Mouse (Mus musculus) spleen, adult 18-20 months (tissue): ENCODE data around the gene Tlcd1.
A peak's percentile ranks its signal among the peaks of the same experiment; 100 is the strongest.

Source experiments
- DNase-seq, 2 experiments: peaks; one replicate each; pipeline ENCODE4 v3.0.0; 2022; ENCODE audit warnings: mixed read lengths in 2 of 2

Tlcd1 gene

DNA sequence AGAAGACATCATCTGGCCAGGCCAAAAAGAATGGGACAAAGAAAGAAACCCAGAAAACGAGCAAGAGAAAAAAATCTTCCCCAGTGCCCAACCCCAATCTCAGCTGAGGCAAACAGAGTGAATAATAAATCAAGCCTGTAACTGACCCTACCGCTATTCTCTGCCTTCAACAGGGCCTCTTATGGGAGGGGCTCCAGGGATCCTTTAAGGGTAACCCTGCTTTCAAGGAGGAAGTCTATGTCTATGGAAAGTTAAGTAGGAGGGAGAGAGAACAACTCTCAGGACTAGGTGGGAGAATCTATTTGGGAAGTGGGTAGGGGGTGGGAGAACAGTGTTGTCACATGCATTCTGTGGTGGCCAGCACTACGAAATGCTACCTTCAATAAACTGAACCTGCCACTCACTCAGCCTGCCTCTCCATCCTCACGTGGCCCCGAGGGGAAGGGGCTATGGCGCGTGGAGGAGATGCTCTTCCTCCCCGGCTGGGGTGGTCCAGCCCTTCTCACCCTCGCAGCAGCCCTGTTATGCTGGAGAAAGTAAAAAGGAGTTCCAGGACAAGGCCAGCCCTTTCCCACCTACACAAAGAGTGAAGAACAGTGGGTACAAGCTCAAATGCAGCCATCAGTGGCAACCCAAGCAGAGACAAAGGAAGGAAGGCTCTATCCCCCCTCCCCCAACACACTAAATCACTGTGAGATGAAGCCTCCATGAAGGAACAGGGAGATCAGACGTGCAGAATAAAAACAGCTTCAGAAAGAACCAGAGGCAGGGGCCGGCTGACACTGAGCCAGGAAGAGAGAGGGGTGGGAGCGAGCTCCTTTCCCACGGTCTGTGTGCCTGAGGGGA is 29.1 kb downstream of the Tlcd1 start:
- DNase-seq = no peak

DNA sequence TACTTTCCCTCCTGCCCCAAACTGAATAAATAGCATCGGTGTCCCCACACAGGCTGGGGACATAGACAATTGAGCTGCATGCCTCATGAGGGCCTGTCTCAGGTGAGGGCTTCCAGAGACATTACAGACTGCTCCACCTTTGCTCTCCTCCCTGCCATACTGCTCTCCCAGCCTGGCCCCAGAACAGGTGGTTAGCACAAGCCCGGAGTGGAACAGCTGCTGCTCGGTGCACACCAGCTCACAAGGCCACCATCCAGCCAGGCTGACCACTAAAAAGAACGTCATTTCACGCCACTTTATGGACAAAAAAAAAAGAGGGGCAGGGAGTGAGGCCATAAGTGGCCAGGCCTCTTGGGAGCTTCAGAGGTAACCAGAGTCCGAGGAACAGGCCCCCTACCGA is 30.7 kb downstream of the Tlcd1 start:
- no peak for DNase-seq

DNA sequence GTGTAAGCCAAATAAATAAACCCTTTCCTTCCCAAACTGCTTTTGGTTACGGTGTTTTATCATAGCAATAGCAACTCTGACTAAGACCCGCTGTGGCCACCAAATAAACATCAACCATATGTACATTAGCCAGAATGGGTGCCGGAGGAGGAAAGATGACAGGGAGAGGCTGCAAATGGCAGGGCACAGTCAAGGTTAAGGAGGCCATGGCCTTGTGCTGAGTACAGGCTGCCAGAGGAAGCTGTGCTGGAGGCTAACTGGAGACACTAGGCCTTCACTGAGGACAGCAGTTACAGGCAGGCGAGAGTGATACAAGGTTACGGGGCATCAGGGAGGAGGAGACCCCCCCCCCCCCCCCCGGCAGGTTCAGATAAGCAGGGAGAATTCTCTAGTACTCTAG is 33.4 kb downstream of the Tlcd1 start:
- no peak for DNase-seq

DNA sequence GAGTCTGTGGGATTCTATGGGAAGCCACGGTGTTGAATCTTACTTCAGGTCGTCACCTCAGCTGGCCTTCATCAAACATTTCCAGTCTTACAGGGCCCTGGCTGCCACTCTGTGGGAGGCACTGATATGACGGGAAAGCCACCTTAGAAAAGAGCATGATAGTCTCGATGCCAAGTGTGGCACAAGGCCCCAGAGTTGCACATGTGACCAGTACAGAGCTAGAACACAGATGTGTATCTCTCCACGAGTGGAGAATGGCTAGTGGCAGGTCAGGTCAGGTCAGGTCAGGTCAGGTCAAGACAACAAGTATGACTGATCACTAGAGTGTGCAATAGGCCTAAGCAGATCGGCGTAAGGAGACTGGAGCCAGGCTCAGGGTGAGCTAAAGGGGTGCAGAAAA is 34.1 kb downstream of the Tlcd1 start:
- no peak for DNase-seq

DNA sequence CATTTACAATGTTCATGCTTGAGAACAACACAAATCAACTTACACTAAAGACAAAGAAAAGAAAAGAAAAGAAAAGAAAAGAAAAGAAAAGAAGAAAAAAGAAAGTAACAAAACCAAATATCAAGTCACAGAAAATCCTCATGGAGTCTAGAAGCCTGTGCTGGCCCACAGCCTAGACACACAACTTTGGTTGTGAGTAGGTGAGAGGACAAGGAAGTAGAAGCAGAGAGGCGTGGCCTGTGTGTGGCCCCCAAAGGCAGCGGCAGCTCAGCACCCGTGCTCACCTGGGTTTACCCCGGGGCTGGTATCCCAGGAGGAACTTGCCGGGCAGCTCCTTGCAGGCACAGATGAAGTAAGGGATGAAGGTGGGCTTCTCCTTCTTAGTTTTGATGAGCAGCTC is 35.0 kb downstream of the Tlcd1 start:
- no peak for DNase-seq

DNA sequence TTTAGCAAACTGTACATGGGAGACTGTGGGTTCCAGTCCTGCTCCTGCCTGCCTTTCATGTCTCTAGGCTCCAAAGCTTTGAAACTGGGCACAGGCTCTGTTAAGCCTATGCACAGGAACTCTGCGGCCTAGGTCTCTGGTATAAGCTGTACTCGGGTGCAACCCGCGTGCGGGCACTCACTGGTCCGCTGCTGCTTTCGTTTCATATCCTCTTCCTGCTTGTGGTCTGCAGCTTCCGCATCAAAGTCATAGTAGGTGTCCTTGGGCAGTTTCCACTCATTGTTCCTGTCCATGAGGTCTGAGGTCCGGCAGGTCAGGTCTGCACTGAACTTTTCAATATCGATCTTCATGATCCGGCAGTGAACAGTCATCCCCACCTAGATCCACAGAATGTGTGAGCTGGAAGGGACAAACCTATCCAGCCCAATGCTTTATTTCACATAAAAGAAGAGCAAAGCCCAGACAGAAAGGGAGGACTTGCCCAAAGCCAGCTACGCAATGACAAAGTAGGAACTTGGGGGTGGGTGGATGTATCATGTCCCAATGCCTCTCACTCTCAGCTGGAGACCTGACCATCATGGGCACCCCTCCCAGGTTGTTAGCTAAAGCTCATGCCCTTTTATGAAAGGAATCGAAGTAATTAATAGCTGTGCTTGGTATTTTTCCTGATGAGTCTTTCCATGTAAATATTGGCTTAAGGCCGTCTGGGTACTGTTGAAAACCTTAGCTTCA is 36.7 kb downstream of the Tlcd1 start:
- peak; percentile 52 to 54 for DNase-seq

DNA sequence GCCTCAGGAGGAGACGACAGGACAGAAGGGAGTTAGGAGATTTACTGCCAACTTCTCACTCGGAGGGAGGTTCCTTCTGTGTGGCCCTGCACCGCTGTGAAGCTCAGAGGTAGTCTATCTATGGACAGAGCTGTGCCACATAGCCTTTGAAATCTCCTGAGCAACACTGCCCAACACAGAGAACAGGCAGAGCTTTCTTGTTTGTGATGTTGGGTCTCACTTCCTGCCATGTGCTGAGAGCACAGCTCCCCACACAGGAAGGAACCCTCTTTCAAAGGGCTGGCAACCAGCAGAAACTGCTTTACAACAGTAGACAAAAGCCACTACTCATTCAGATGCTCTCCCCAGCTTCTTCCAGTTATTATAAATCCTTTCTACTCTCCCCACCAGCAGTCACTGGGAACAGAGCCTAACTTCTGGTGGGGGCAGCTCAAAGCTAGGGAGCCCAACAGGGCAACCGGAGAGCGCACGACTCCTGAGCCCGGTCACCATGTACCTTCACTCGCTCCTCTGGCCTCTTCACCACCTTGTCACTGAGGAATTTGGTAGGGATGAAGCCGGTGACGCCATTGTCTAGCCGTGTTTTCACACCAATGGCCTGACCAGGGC is 39.3 kb downstream of the Tlcd1 start:
- DNase-seq = no peak

DNA sequence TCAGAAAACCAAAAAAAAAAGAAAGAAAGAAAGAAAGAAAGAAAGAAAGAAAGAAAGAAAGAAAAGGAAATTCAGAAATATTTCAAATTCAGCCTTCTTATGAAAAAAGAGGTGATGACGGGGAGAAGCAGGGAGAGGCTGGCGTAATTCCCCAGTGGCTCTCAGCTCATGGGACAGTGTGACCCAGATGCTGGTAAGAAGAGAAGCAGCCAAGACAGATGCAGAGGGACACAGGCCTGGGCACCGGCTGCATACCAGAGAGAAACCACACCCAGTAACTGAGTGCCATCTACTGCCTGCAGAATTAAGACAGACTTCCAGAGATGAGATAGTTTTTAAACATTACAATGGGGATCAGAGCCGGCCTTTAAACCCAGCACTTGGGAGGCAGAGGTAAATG is 47.1 kb downstream of the Tlcd1 start:
- DNase-seq = no peak
